Mouse (Mus musculus) liver, embryonic 14.5 days (tissue): ENCODE results near the gene Stk26. TPM values are rescaled to one million over a fixed set of nuclear protein-coding genes. Genes with fewer than 3 reads are reported as not detected.

Experiments
- ATAC-seq: fragments of 200-750 bp; cut with Nextera tagmentation; 2 replicates; pipeline ENCODE4 v1.8.0; 2017; ENCODE audit warnings: moderate number of reproducible peaks, mild to moderate bottlenecking, moderate library complexity; ENCODE audit not compliant: insufficient read depth
- DNase-seq, 3 experiments: peaks; one replicate each; pipeline ENCODE4 v3.0.0-alpha.2; 2012 to 2013; ENCODE audit warnings: low read depth in 3 of 3, low spot score in 3 of 3
- H3K27ac ChIP-seq: fragments of 300-500 bp; sonication (generic); 2 replicates; pipeline ENCODE4 v1.5.1; 2014; ENCODE audit warnings: moderate library complexity, mild to moderate bottlenecking, control low read depth, inconsistent platforms
- H3K27me3 ChIP-seq: fragments of 300-500 bp; sonication (generic); 2 replicates; pipeline ENCODE4 v1.6.1; 2014; ENCODE audit warnings: mild to moderate bottlenecking, low read length, moderate library complexity; ENCODE audit not compliant: control insufficient read depth, insufficient read depth
- H3K36me3 ChIP-seq: fragments of 300-500 bp; sonication (generic); replicated peaks from 2 replicates; pipeline ENCODE4 v1.6.1; 2014; ENCODE audit warnings: low read depth; ENCODE audit not compliant: control insufficient read depth, insufficient read depth
- H3K4me1 ChIP-seq, 2 experiments: fragments of 200-500 bp in 1 of 2; fragments of 300-500 bp in 1 of 2; sonication (generic) in 1 of 2; replicated peaks; 2 replicates each; pipeline ENCODE4 v1.6.1; 2012 to 2014; ENCODE audit warnings: antibody characterized with exemption in 1 of 2, inconsistent platforms in 1 of 2, low read length in 1 of 2; ENCODE audit not compliant: control insufficient read depth in 2 of 2, insufficient read depth in 2 of 2
- H3K4me2 ChIP-seq: fragments of 300-500 bp; sonication (generic); 2 replicates; pipeline ENCODE4 v1.6.1; 2014; ENCODE audit warnings: low read depth, mild to moderate bottlenecking, control low read depth, moderate library complexity
- H3K4me3 ChIP-seq, 2 experiments: fragments of 200-500 bp in 1 of 2; fragments of 300-500 bp in 1 of 2; sonication (generic) in 1 of 2; 2 replicates each; pipeline ENCODE4 v1.5.1; 2012 to 2014; ENCODE audit warnings: low read depth in 2 of 2, low read length in 2 of 2, mild to moderate bottlenecking in 2 of 2, control low read depth in 1 of 2, inconsistent platforms in 1 of 2, moderate library complexity in 1 of 2; ENCODE audit not compliant: insufficient read depth in 1 of 2
- H3K9ac ChIP-seq: fragments of 300-500 bp; sonication (generic); replicated peaks from 2 replicates; pipeline ENCODE4 v1.6.1; 2014; ENCODE audit warnings: mild to moderate bottlenecking, control low read depth, moderate library complexity
- H3K9me3 ChIP-seq: fragments of 300-500 bp; sonication (generic); 2 replicates; pipeline ENCODE4 v1.6.1; 2016; ENCODE audit warnings: low read length, mixed read lengths; ENCODE audit not compliant: control insufficient read depth
- CTCF ChIP-seq: IDR thresholded peaks from 2 replicates; pipeline ENCODE4 v1.5.1; 2016; ENCODE audit warnings: antibody characterized with exemption, low read depth, control low read depth
- EP300 ChIP-seq: IDR thresholded peaks from 2 replicates; pipeline ENCODE4 v1.6.1; 2016; ENCODE audit warnings: antibody characterized with exemption, low read depth
- WGBS: fragments of 180-500 bp; shearing (Covaris S2); extraction: QIAGEN DNeasy Blood & Tissue Kit; methylation state at CpG from one replicate; pipeline ENCODE4 v1.1.7; 2014; ENCODE audit not compliant: insufficient replicate concordance; 5-methylcytosine and 5-hydroxymethylcytosine counted together
- polyA plus RNA-seq, 2 experiments: library from polyadenylated mRNA; depleted of rRNA in 1 of 2; stranded (reverse) in 1 of 2; unstranded in 1 of 2; fragments of >200 nt; fragmentation: Nextera tagmentation in 1 of 2; extraction: Ambion mirVana in 1 of 2; gene quantifications; 2 replicates each; pipeline versions ENCODE4 v1.2.1 to v1.2.3; 2012 to 2014

The Stk26 gene
- polyA plus RNA-seq (2012; rRNA removed): 3.0 and 5.2 TPM in 2 replicates
- polyA plus RNA-seq (2014; fragmentation: Nextera tagmentation; extraction: Ambion mirVana): 3.3 and 4.3 TPM in 2 replicates

- Histone ChIP-seq H3K27me3 (no peaks in the 10 kb centered on the region), H3K4me1 (no peaks in the 10 kb centered on the region), H3K27ac (no peak within 1 kb of the TSS), H3K4me3 (peak within 1 kb of the TSS; percentile 53 to 58), H3K36me3 (no peaks in the 10 kb centered on the region), H3K9ac (peak within 1 kb of the TSS; percentile 23), H3K9me3 (no peaks in the 10 kb centered on the region), H3K4me2 (peak within 1 kb of the TSS; percentile 72)
- no peak for TF ChIP-seq CTCF
- no peak for TF ChIP-seq EP300
- DNase-seq: peak; percentile 37 to 40 (median 38)
- peak; percentile 92 for ATAC-seq
- 13% methylated on average over 31 of the region's 31 CpGs for WGBS
Measured at GRCm38 (mm10) chrX:50840847-50841560, at the start of gene Stk26. Gene Stk26, plus strand, starts transcription at chrX:50841047.

- no peak overlapping the region for H3K4me2 ChIP-seq
- H3K27me3 ChIP-seq: no peaks in the 10 kb centered on the region
- H3K4me1 ChIP-seq: 0 out of 4 replicates have a peak, but pooled peaks cover 0 to 2% of the 10 kb centered on the region in 2 experiments
- no peak overlapping the region for H3K27ac ChIP-seq
- DNase-seq (no peak), ATAC-seq (no peak)
- no peak overlapping the region for H3K4me3 ChIP-seq
- WGBS: 53% methylated on average over 4 of the region's 4 CpGs
- H3K36me3 ChIP-seq: no peaks in the 10 kb centered on the region
- H3K9me3 ChIP-seq: no peaks in the 10 kb centered on the region
- TF ChIP-seq CTCF (no peak), EP300 (no peak)
- no peak overlapping the region for H3K9ac ChIP-seq
Measured at GRCm38 (mm10) chrX:50793005-50793680, 47.7 kb upstream of the Stk26 start.

GRCm38 (mm10) chrX:50797798-50798197 lies 43.0 kb upstream of the Stk26 start:
- Histone ChIP-seq H3K36me3 (no peaks in the 10 kb centered on the region), H3K27me3 (no peaks in the 10 kb centered on the region), H3K4me1 (0 out of 4 replicates have a peak, but pooled peaks cover 0 to 2% of the 10 kb centered on the region in 2 experiments), H3K4me3 (no peak overlapping the region), H3K9me3 (no peaks in the 10 kb centered on the region), H3K27ac (no peak overlapping the region), H3K4me2 (no peak overlapping the region), H3K9ac (no peak overlapping the region)
- 39% methylated on average over 1 of the region's 1 CpGs for WGBS
- ATAC-seq: no peak
- DNase-seq: no peak
- no peak for TF ChIP-seq CTCF
- TF ChIP-seq EP300: no peak

GRCm38 (mm10) chrX:50798571-50798970 lies 42.3 kb upstream of the Stk26 start:
- Histone ChIP-seq H3K27ac (no peak overlapping the region), H3K9ac (no peak overlapping the region), H3K36me3 (no peaks in the 10 kb centered on the region), H3K4me2 (no peak overlapping the region), H3K27me3 (no peaks in the 10 kb centered on the region), H3K4me1 (0 out of 4 replicates have a peak, but pooled peaks cover 0 to 2% of the 10 kb centered on the region in 2 experiments), H3K9me3 (no peaks in the 10 kb centered on the region), H3K4me3 (no peak overlapping the region)
- TF ChIP-seq EP300: no peak
- TF ChIP-seq CTCF: no peak
- DNase-seq (no peak), ATAC-seq (no peak)
- WGBS: 71% methylated on average over 10 of the region's 10 CpGs

- H3K27me3 ChIP-seq: no peaks in the 10 kb centered on the region
- ATAC-seq (no peak), DNase-seq (no peak)
- no peak overlapping the region for H3K27ac ChIP-seq
- no peak for TF ChIP-seq EP300
- no peak for TF ChIP-seq CTCF
- H3K4me2 ChIP-seq: no peak overlapping the region
- H3K36me3 ChIP-seq: no peaks in the 10 kb centered on the region
- H3K9ac ChIP-seq: no peak overlapping the region
- WGBS: 58% methylated on average over 8 of the region's 8 CpGs
- no peak overlapping the region for H3K4me3 ChIP-seq
- no peaks in the 10 kb centered on the region for H3K9me3 ChIP-seq
- 0 out of 4 replicates have a peak, but pooled peaks cover 0 to 2% of the 10 kb centered on the region in 2 experiments for H3K4me1 ChIP-seq
Measured at GRCm38 (mm10) chrX:50799656-50800188, 41.1 kb upstream of the Stk26 start.
